Mouse (Mus musculus) gastrocnemius, adult 18-20 months (tissue): ENCODE data around the gene Cdhr5. TPM values are rescaled to one million over a fixed set of nuclear protein-coding genes. Genes with fewer than 3 reads are reported as not detected.
"Not testable (repeated sequence)": the region's sequence is repeated elsewhere in the genome, so short reads cannot be mapped to it uniquely, and the experiment has no call there.

Experiments used
- DNase-seq: peaks from one replicate; pipeline ENCODE4 v3.0.0; 2021; ENCODE audit warnings: low spot score
- total RNA-seq, 2 experiments: library from RNA; stranded (reverse); gene quantifications; 2 replicates each; pipeline ENCODE4 v1.2.3; 2021

The Cdhr5 gene
- total RNA-seq, 2 experiments from 2014 or later = not detected

DNA sequence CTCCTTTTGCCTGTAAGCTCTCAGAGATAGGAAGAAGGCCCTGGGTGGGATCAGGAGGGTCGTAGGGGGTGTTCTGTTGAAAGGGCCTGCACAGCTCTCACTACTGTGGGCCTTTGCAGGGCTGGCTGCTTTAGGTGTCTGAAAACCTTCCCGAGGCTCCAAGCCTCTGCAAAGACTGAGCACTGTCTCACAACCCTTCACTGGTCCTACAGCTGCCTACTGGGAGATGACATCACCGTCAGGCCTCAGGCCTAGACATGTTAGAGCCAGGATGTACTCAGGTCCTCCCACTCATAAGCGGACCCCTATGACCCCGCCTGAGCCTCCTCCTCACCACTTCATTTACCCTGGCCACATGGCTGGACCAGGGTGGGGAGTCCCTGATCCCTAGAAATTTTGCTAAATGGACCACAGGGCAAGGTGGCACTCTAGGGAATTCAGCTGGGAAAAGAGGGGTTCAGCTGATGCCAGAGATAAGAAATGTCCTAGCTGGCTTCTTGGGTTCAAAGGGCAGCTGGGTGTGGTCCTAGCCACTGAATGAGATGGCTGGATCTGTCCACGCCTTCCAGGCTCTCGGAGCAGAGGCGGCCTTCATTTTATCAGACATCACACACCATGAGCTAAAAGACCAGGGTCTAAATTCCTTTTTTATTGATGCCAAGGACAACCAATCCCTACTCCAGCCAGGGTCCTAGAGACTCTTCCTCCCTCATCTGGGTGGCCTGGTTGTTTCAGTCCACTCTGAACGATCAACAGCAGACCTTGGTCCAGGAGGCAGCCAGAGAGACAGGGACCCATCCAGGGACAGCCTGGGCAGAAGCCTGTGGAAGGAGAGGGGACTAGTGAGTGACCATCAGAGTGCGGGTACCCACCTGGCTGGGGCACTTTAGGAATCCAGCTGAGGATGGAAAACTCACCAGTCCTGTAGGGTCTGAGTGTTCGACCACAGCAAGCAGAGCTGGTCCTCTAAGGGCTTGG lies 1.4 kb upstream of the Cdhr5 start:
- no peak for DNase-seq

DNA sequence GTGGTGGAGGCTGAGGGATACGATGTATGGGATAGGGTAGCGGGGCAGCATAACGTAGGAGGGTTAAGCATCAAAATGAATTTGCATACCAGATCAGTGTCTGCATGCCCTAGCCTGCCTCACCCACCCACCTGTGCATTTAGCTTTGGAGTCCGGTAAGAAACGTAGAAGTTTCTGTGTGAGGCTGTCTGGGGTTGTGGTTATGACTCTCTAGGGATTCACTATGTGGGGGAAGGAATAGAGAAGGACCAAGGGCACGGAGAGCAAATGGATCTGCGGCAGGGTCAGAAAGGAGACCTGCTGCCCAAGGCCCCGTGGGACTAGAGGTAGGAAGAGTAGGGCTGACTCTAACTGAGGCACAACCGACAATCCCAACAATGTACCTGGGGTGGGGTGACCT lies 1.2 kb downstream of the Cdhr5 start:
- DNase-seq = no peak

DNA sequence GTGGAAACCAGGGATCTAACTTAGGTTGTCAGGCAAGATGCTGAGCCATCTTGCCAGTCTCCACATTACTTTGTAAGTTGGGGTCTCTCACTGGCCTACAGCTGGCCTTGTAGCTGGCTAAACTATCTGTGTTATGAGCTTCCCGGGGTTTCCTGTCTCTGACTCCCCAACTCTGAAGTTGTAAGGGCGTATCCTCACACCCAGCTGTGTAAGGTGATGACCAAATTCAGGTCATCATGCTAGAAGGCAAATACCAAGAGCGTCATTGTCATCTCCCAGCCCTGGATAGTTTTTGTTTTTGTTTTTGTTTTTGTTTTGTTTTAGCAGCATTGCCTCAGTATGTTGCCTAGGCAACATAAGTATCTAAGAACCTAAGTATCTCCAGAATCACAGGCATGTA lies 6.0 kb downstream of the Cdhr5 start:
- DNase-seq = no peak

DNA sequence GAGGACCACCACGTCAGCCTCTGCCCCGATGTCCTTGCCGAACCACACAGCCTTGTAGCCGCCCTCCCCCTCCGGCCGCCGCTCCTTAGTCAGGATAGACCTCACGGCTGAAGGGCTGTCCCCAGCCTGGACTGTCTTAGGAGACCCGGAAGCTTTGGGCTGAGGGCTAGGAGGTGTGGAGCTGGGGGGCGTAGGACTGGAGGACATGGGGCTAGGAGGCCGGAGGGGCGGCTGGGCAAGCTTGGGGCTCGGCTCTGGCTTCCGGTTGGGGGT lies 7.4 kb downstream of the Cdhr5 start:
- DNase-seq = no peak

DNA sequence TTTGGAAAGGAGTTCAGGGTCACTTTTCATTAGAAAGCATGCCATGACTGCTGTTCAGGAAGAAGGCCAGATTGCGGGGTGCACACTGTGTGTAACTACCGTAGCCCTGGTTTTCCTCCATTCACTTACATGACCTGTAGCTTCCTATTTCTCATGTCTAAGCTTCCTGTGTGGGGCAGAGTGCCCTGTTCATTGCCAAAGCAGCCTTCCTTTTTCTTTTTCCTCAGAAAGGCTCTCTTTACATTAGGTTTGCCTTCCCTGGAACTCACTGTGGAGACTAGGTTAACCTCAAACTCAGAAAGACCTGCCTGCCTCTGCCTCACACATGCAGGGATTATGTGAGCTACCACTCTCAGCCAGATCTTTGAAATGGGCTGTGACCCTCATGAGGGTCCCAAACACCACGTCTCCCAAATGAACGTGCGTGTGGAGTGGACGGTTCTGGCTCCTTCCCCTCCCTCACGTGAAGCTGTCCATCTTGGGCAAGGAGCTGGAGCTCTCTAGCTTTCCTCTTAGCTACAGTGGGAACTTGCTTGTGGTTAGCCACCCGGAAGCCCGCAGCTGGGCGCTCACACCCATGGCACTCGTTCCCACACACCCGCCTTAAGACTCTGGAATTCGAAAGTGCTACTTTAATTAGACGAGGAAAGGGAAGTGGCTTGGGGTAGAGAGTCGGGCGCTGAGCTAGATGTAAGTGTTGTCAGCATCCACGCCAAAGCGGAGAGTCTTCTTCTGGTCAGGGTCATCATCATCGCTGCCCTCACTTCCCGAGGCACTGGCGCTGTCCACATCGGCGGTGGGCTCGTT lies 7.9 kb downstream of the Cdhr5 start:
- DNase-seq = no peak

DNA sequence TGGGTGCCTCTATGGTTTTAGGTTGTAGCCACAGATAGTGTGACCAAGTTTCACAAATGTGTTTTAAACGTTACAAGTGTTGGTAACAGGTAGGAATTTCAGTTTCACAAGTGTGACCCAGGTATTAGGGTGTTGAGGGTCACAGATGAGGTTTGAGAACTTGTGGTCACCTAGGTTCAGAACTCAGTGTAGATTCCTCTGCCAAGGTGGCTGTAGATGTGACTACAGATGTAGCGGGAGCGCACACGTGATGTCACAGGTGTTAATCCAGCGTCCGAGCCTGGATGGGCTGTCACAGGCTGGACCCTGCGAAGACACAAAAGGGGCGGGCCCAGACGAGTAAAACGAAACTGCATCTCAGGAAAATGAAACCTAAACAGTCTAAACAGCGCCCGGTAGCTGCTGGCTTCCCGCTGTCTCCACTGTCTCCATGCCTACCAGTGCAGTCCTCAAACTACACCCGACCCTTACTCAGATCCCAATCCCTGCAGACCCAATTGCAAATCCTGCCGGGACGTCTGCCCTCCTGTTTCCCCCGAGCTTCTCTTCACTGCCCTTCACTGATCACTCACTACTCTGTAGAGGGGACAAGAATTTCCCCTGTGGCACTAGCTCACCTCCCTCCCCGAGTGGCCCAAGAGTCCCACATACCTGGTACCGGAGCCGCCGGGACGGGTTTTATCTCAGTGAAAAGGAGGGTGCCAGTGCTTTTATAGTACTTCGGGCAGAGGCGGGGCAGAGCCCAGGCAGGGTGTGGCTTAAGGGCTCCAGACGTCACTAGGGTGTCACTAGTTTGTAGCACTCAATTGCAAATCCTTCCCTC lies 10.6 kb downstream of the Cdhr5 start, which contains the start of gene Irf7:
Gene Irf7, minus strand, starts transcription at position 743 of the 823 bp plus-strand sequence.
- peak; percentile 68 for DNase-seq

DNA sequence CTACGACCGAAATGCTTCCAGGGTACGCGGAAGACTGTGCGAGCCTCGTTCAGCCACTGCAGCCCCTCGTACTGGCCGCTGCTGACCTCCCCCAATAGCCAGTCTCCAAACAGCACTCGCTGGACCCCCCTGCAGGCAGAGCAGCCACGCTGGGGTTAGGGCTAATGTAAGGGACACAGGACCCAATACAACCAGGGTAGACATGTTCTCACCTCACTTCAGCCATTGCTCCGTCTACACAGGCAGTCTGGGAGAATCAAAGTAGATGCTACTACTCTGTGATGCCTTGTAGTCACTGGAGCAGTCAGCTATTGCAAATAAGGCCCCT lies 11.2 kb downstream of the Cdhr5 start:
- no peak for DNase-seq

DNA sequence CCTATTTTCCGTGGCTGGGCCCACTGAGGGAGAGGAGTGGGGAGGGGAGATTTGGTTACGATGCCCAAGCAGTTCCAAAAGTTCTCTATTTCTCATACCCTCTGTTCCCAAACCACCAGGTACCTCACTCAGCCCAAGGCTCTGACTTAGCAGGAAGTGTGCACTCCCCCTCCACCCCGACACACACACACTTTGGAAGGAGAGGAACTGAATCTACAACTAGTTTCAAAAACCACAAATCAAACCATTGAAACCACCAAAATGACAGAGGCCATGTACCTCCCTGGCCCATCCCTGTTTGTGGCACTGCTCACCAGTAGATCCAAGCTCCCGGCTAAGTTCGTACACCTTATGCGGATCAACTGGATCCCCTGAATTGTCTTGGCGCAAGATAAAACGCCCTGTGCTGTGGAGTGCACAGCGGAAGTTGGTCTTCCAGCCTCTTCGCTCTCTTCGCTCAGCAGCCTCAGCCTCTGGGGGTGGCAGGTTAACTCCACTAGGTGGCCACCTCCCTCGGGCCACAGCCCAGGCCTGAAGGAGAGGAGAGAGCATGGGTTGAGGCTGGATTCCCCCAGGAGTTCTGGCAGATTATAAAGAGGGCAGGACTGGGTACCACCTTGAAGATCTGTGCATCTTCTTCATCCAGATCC lies 11.7 kb downstream of the Cdhr5 start:
- peak; percentile 22 for DNase-seq

DNA sequence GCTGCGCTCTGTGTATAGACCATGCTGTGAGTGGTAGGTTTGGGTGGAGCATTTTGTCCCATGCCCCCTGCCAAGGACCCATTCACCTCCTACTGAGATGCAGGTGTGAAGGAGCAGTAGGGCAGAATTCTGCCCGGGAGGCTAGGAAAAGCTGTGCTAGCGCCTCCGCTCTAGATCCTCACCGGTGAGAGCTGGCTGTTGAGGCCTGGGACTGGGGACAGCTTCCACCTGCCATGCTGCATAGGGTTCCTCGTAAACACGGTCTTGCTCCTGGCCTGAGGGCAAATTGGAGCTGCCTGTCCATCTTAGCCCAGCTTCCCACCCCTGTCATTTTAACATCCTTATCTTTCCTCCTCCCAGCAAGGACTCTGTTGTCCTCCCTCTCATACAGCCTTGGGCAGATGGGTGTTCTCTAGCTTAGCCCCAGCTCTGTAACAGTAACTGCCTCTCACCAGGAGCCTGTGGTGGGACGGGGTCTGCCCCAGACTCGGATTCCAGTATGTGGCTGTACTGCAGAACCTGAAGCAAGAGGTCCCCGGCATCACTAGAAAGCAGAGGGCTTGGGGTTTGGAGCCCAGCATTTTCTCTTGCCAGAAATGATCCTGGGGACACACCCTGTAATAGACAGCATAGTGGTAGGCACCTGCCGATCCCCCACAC lies 12.4 kb downstream of the Cdhr5 start:
- no peak for DNase-seq

DNA sequence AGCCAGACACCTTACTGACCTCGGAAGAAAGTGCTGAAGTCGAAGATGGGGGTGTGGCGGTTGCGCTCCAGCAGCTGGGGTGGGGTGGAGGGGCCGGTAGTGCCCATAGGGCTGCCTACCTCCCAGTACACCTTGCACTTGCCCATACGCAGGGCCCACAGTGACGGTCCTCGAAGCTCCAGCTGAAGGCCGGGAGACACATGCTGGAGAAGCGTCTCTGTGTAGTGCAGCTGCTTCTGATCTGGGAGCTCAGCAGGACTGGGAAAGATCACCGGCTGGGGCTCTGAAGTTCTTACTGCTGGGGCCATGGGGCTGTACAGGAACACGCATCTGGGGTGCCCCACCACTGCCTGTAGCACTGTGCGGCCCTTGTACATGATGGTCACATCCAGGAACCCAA lies 12.9 kb downstream of the Cdhr5 start:
- DNase-seq = no peak

DNA sequence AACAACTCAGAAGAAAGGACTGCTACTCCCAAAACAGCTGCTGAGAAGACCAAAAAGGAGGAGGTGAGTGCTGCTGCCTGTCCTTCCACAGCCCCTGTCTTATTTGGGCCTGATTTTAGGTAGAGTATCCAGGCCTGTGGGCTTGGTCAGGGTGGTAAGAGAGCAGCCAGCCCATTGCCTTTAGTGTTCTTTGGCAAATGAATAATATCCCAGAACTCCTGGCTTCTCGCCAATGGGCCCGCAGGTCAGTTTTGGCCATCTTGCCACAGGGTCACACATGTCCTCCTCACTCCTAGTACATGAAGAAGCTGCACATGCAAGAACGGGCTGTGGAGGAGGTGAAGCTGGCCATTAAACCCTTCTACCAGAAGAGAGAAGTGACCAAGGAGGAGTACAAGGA lies 15.1 kb downstream of the Cdhr5 start:
- no peak for DNase-seq

DNA sequence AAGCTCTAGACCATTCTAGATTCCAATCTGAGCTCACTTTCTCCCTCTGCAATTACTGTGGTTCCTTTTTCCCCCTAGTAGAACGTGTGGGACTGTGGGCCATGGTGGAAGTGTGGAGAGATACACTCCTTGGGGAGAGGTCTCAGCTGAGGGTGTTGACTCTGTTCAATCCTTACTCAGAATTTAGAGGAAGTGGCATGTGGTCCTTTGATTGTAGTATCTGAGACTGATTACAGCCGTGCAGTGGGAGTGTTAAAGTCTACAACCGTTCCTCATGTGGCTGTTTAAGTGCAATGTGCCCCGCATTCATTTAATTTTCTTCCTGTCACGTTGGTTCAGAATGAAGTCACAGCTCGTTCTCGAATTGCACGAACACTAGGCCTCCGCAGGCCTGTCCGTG lies 20.4 kb downstream of the Cdhr5 start:
- DNase-seq = no peak

DNA sequence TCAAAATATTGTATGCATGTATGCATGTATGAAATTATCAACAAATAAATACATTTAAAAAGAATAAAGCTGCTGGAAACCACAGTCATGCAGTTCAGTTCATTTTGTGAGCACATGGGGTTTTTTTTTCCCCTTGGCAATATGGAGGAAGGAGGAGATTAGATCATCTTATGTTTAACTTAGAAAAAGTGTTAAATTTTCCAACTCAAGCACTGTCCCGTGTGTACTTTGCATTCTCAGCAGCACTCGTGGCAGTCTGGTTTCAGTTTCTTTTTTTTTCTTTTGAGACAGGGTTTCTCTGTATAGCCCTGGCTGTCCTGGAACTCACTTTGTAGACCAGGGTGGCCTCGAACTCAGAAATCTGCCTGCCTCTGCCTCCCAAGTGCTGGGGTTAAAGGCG lies 26.1 kb downstream of the Cdhr5 start:
- not testable (repeated sequence) for DNase-seq

DNA sequence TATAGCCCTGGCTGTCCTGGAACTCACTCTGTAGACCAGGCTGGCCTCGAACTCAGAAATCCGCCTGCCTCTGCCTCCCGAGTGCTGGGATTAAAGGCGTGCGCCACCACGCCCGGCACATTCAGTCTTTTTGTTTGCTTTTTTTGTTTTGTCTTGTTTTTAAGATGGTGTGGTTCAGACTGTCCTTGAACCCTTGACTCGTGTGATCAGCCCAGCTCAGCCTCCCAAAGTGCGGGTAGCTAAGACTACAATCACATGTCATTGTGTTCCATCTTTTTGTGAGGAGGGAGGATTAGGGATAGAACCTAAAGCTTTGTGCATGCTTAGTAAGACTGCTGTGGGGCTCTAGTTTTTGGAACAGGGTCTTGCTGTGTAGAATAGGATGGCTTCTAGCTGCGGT lies 45.0 kb downstream of the Cdhr5 start:
- DNase-seq = no peak

DNA sequence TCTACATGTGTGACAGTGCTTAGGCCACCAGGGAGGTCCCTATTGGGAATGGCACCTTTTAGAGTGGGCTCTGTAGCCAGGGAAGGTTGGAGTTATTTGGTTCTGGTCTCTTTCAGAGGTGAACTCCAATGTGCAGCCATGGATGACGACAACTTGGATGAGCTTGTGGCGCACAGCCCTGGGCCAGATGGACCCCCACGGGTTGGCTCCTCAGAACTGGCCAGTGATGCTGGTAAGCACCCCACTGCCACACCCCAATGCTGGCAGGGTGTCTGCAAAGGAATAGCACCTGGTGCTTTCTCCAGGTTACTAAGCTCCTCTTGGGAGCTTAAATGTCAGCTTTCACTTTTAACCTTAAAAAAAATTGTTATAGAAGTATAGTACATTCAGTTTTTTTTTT lies 45.5 kb downstream of the Cdhr5 start:
- no peak for DNase-seq

DNA sequence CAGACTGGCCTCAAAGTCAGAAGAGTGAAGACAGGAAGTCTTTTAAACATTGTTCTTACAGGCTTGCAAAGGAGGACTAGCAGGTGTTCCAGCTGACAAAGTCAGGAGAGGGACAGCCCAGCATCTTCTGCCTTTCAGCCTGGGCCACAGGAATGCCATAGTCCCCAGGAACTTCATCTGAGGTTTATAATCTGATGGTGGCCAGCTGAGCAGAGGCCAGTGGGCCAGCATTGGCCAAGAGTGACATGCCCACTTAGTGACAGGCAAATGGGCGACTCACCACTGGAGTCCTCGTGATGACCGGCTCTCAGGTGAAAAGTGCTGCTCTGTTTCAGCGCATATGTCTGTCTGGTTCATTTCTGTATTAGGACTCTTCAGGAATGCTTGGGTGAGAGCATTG lies 46.0 kb downstream of the Cdhr5 start:
- DNase-seq = no peak

DNA sequence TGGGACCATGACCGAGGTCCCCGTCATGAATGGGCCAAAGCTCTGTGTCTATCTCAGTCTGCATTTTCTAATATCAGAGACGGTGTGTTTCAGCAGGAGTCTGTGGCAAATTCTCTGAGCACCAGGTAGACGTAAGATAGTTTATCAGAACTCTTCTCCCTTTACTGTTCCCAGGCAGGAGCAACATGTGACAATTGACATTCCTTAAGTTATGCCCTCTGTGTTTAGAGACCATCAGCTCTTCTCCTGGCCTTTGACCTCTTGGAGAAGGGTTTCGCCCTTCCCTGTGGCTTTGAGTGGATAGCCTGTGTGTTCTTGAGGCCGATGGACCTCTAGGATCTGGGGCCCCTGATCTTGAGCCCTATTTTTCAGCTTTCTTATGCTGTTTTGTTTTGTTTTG lies 46.9 kb downstream of the Cdhr5 start:
- DNase-seq = no peak

DNA sequence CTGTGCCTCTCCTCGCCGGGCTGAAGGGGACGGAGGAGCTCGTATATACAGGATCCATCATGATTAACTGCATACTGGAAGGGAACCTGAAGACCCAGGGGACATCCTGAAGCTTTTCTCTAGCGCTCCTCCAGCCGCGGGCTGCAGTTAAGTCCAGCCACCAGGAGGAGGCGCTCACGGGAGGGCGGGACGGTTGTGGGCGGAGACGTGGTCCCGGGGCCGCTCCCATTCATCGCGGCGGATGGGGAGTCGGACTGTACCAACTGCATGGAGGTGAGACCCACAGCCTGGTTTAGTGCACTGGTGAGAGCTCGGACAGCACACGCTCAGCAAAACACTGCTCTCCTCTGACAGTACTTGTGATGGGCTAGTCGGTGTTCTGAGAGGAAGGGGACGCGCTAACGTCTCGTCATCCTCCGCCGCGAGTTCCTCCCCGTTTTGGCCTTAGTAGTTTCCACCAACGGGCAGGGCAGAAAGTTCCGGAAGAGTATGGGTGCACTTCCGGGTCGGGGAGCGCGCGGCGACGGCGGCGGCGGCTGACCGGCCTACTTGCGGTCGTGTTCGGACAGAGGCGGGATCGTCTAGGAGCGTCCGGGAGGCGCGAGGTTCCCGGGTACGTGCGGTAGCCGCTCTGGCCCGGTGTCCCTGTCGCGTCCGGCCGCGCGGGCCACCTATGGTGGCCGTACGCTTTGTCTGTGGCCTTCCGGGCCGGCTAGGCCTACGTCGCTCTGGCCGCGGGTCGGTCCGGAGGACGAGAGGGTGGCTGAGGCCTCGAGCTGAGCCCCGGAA lies 48.1 kb downstream of the Cdhr5 start, which contains the start of gene Phrf1:
Gene Phrf1, plus strand, starts transcription at position 506 of the 789 bp plus-strand sequence.
- peak; percentile 93 for DNase-seq

DNA sequence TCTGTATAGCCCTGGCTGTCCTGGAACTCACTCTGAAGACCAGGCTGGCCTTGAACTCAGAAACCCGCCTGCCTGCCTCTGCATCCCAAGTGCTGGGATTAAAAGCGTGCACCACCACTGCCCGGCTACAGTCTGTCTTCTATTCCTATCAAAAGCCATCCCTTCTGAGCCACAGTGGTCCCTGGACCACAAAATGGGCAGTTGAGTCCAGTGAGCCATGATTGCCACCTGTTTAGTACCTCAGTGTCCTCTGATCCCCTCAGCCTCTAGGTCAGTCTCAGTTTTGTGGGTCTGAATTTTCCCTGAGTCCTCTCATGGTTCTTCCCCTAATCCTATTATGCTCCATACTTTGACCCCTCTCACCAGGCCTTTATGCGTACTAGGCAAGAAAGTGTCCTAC lies 48.8 kb downstream of the Cdhr5 start:
- DNase-seq = no peak

DNA sequence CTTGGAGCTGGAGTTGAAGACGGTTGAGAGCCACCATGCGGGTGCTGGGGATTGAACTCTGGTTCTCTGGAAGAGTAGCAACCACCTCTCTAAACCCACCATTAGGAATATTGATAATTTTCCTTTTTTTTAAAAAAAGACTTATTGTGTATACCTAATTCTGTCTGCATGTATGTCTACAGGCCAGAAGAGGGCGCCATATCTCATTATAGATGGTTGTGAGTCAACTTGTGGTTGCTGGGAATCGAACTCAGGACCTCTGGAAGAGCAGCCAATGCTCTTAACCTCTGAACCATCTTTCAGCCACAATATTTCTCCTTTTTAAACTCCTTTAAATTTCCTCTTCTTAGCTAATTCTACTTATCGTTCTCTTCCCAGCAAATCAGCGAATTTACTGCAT lies 50.1 kb downstream of the Cdhr5 start:
- no peak for DNase-seq
